Mouse (Mus musculus) frontal cortex, adult (tissue): ENCODE measurements around the gene Crispld2.

Experiments
- ATAC-seq: cut with Nextera tagmentation; 2 replicates; pipeline ENCODE4 v1.9.2; 2017; ENCODE audit warnings: mild to moderate bottlenecking, moderate library complexity, mixed read lengths; ENCODE audit not compliant: low TSS enrichment

Crispld2 gene

DNA sequence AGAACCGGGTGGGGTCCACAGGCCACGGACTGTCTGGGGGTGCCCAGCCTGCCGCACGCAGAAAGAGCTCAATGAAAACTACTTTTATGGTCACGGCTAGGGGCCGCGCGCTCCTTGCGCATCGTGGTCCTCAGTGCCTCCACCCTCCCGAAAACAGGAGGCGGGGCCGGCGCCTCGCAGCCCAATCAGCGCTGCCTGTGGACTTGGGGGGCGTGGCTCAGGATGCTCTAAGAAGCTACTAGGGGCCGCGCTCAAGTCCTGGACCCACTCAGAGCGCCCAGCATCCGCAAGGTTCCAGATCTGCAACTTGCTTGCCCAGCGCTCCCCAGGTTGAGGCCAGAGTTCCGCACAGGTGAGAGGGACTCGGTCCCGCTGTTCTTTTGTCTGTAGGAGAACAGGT, at the start of gene Crispld2:
Crispld2 (plus strand) TSS at position 190 of the 400 bp plus-strand sequence.
- peak; percentile 85 for ATAC-seq

DNA sequence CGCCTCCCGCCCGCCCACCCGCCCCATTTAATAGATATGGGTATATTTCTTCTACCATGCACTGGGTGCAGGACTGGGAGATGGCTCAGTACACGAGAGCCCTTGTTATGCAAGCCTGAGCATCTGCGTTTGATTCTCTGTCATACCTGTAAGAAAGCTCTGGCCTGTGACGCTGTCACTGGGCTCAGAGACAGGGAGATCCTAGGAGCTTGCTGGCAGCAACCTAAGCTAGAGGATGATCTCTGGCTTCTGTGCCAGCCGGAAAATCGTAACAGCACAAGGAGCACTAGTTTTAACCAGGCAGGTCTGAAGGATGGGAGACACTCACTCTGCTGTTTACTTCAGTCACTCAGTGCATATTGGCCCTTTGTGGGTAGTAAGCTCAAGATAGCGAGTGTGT, 48.6 kb upstream of the Crispld2 start:
- ATAC-seq = no peak

DNA sequence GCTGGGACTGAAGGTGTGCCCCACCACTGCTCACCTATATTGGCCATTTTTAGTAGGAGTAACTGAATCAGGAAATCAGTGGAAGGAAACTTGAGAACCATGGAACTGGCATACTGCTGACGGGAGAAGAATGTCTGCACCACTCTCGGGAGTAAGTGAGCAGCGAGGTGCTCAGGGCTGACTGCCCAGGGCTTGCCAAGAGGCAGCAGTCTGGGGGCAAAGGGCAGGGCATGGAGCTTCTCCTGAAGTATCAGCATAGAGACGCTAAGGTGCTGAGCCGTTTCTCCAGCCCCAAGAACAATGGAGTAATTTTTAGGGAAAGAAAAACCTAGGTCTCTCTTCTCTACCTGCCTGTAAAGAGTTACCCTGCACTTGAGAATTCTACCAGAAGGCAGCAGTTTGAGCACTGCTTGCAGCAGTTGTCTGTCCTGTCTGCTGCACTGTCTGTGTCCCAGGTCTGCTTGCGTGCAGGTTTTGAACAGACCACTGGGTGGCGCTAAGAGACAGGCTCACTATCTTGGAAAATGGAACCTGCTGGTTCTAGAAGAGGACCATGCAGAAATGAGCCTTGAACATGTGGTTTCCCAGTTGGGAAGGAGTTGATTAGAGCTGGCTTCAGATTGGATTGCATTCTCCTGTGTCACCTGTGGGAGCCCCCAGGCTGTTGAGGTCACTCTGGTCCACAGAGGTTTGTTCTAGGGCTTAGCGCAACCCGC, 48.0 kb upstream of the Crispld2 start:
- ATAC-seq = peak; percentile 42; the same call in 1 of the 2 replicates

DNA sequence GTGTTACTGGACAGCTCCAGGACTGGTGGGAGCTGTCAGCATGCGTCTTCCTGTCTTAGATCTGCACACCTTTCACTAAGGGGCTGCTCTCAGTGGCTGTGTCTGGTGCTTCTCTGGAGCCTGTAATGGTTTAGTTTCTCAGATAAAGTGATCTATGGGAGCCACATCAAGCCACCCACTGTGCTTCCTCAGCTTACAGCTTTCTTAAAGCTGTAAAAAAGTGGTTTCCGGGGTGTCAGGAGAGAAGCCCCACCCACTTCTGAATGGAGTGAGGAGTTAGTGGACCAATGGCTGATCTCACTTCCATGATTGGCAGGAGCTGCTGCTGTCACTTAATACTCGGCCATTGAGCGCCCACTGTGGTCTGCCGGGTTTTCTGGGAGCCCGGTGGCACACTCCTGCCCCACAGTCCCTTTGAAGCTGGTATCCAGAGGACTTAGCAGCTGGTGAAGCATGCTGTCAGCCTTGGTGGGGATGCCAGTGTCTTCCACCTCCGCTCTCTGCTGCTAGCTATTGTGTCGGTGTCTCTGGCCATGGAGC, 45.8 kb upstream of the Crispld2 start:
- ATAC-seq = peak; percentile 39

DNA sequence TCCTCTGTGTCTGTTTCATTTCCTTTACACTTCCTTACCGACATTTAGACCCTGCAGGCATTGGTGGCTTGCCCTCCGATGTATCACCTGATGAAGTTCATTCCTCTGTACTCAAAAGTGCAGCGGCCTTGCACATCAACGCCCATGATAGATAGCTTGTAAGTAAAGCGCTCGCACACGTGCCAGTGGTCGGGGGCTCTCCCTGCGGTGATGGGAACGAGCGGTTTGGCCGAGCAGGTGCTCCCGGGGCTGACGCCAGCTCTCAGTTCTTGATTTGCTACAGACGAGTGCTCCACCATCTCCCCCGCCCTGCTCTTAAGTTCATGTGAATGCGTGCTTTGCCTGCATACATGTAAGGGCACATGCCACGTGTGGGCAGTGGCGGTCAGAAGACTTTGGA, 44.6 kb upstream of the Crispld2 start:
- no peak for ATAC-seq

DNA sequence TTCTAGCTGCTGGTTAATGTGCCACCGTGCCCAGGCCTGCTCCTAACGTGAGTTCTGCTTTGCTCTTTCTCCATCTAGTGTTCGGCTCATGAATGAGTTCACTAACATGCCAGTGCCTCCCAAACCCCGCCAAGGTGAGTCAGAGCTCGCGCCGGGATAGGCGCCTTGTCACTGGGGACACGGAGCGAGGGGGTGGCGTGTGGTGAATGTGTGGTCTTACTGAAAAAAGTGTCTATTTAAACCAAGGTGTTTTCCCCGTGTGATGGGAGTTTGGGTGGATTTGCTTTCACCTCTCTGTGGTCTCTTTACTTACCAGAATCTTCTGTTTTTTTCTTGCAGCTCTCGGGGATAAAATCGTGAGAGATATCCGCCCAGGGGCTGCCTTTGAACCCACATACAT, 43.9 kb upstream of the Crispld2 start:
- peak; percentile 14; the same call in 1 of the 2 replicates for ATAC-seq

DNA sequence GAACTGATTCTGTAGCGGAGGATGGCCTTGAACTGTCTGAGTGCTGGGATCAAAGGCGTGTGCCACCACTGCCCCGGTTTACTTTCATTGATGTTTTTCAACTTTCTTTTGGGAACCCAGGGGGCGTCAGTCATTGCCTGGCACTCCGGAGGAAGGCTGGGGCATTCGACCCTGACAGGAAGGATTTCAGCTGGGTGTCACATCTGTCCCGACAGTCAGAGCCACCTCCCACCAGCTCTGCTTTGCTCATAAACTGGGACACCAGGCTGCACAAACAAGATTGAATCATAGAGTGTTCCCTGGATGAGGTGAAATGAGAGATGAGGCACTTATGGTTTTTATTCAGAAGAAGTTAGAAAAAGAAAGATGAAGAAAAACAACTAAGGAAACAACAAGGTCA, 40.0 kb upstream of the Crispld2 start:
- no peak for ATAC-seq

DNA sequence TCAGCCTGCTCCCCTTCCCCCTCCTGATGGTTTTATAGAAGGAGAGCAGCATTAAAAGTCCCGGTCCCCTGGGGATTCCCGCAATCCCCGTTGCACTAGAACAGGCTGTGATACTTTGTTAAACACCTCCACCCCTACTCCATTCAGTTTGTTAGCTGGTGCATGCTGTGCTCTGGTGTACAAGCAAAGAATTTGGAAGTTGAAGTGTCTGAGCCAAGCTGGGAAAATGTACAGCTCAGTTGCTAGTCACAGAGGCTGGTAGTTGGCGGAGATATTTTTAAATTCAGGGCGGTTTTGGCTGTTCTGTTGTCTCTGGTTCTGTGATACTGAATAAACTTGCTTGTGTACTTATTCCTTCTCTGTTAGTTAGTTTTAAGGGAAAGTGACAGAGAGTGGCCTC, 39.5 kb upstream of the Crispld2 start:
- ATAC-seq = peak; percentile 90

DNA sequence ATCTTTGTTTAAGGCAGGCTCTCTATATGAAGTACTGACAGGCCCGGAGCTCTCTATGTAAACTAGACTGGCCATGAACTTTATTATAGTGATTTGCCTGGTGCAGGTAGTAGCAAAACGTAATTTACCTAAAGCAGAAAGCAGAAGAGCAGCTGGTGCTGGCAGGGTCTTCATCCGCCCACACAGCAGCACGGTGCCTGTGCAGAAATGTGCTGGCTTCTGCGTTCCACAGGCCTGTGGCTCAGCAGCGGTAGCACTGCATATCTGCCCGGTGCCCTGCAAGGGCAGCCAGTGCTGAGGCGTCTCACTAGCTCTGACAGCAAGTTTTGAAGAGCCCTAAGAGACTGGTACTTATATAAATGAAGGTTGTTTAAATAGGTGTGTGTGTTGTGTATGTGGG, 36.9 kb upstream of the Crispld2 start:
- no peak for ATAC-seq

DNA sequence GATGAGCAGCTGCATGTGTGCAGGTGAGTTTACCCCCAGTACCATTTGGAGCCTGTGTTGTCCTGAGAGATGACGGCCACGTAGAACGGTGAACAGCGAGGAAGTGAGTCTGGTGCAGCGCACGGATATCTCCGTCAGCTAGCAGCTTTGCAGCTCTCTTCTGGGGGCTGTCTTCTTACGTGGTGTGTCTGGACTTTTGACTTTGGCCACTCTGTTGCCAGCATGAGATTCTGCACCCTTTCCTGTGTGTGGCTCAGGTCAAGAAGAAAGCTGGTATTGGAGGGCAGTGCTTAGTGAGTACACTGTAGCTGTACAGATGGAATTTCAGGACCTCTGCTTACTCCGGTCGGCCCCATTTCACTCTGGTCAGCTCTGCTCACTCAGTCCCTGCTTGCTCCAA, 34.2 kb upstream of the Crispld2 start:
- no peak for ATAC-seq

DNA sequence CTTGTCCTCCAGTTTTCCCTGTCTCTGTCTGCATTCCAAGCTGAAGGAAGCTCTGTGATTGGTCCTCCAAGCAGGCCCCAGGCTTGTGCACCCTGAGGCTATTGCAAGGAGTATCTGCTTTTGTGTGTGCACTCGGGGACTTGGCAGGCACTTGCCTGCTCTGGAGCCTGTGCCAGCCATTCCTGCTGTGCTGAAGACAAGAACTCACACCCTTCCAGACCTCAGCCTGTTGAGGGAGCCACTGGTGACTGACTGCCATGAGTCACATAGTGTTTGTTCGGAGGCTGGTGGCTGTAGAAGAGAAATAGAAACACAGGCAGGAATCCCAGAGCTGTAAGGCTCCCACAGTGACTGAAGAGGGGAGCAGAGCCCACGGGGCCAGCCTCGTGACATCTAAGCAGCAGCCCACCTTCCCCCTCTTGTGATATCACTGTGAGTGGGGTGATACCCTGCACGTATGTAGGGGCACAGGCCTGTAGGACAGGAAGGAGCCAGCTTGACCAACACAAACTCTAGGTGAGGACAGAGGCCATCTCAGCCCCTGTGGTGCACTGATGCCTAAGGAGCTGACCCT, 31.6 kb upstream of the Crispld2 start:
- peak; percentile 94 for ATAC-seq

DNA sequence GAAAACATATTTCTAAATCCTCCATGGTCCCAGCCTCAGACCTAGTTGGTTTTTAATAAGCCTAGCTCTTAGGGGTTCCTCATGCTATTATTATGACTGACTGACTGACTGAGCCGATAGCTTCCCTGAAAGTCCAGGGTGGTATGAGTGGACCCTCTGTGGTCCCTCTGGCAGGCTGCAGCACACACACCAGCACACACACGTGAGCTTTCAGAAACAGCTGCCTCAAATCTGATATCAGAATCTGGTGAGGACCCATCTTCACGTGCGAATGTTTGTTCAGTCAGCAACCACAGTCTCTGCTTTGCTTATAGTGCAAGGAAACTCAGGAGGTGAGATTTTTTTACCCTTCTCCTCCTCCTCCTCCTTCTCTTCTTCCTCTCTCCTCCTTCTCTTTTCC, 27.4 kb upstream of the Crispld2 start:
- no peak for ATAC-seq

DNA sequence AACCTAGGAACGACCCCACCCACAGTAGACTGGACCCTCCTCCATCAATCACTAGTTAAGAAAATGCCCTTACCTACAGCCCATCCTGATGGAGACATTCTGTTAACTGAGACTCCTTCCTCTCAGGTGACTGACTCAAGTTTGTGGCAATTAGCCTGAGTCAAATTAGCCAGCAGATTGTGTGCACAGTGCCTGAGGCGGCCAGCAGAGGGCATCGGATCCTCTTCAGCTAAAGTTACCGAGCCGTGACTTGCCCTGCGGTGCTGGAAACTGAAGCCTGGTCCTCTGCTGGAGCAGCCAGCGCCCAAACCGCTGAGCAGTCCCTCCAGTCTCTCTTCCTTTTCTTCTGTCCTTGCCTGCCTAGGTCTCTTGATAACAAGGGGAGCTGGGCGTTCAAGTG, 24.8 kb upstream of the Crispld2 start:
- no peak for ATAC-seq

DNA sequence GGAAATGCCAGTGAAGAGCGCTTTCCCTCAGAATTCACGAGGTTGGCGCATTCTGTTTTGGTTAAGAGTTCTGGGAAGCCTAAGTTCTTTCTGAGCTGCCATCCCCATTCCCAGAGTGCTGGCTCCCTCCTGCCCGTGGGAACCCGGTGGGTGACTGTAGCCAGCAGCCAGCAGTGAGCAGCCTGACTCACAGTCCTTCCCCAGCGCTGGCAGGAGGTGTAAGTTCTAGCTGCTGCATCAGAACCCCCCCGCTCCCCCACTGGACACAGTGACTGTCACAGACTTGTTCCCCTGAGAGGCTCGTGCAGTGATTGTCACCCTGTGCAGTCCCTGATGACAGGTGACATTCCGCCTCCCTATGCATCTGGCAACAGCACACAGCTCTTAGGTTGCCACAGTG, 22.1 kb upstream of the Crispld2 start:
- peak; percentile 92; the same call in 1 of the 2 replicates for ATAC-seq

DNA sequence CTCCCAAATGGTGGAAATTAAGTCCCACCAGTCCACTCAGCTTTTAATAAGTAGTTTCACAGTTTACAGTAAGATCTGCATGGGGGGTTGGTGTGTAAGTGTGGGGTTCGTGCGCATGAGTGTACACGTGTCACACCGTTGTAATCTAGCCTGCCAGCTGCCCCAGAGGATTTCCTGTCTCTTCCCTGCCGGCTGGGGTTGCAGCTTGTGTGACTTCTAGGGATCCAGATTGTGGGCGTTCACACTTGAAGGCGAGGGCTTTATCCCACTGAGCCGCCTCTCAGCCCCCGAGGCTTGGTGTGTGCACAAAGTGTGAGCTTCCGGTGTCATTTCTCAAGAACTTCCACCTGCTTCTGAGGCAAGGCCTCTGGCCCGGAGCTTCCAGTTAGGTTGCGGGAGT, 19.7 kb upstream of the Crispld2 start:
- ATAC-seq = no peak

DNA sequence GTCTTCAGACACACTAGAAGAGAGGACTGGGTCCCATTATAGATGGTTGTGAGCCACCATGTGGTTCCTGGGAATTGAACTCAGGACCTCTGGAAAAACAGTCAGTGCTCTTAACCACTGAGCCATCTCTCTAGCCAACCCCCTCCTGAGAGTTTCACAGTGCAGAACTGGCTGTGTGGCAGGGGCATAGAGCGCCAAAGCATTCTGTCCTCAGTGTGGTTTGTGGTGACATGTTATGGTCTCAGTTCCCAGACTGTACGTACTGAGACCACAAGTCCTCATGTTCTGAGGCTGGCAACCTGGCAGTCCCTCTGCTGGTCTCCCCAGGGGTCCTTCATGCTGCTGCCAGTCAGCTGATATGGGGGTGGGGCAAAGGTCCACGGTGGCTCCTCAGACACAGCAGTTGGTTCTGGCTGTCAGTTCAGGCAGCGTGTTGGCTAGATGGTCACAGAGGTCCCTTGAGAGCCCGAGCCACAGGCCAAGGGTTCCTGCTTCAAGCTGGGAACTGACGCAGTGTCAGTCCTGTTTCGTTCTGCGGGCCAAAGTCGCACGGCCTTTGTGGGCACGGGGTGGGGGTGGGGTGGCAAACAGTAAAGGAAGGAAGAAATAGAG, 13.4 kb upstream of the Crispld2 start:
- ATAC-seq = no peak

DNA sequence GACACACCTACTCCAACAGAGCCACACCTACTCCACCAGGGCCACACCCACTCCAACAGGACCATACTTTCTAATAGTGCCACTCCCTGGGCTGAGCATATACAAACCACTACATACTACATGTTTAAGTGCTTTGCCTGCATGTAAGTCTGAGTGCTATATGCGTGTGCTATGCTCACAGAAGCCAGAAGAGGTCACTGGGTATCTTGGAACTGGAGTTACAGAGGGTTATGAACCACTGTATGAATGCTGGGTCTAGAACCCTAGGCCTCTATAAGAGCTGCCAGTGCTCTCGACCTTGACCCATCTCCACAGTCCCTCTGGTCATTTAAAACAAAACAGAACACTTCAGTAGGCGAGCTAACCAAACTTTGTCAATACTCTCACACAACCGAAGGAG, 11.0 kb upstream of the Crispld2 start:
- no peak for ATAC-seq

DNA sequence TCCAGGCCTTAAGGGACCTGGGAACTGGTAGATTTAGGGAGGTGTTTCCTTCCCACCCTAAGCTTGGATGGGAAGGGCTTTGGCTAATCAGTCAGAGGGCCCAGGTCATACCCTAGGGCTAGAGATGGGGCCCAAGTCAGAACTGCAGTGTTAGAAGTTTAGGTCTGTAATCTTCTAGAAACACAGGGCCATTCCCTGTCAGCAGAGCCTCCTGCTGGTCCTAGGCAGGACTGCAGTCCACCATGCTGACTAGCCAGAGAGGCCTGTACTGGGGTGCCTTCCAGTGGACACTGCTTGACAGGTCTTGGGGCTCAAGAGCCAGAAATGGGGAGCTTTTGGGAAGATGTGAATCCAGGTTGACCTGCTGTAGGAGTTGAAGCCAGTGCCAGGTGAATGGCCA, 8.2 kb upstream of the Crispld2 start:
- ATAC-seq = no peak

DNA sequence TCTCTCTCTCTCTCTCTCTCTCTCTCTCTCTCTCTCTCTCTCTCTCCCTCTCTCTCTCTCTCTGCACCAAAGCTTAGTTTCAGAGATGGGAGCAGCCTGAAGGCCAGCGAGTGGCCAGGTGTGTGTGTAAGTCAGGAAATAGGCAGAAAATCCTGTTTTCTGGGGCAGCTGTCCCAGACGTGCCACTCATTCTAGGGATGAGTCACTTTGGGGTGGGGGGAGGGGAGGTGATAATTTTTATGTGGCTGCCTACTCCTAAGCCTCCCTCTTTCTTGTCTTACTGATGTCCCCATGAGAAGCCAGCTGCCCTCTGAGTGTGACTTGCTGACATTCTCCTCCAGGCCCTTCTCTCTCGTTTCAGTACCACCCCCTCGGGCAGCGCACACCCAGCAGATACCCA, 6.1 kb upstream of the Crispld2 start:
- ATAC-seq = peak; percentile 20; the same call in 1 of the 2 replicates

DNA sequence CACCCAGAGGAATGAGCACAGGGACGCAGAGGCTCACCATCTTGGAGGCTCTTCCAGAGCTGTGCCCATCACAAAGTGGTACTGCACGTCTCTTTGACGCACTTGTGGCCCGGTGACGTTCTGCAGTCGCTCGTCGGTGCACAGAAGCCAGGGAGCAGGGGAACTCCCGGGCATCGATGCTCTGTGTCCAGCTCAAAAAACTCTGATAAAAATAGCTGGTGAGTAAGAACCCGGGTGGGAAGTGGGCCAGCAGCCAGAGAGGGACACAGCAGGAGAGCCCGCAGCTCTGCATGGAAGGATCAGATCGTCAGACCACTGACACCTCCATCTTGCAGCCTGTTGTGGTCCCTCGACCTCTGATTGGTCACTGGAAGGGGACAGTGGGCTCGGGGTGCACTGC, 4.2 kb upstream of the Crispld2 start:
- no peak for ATAC-seq

DNA sequence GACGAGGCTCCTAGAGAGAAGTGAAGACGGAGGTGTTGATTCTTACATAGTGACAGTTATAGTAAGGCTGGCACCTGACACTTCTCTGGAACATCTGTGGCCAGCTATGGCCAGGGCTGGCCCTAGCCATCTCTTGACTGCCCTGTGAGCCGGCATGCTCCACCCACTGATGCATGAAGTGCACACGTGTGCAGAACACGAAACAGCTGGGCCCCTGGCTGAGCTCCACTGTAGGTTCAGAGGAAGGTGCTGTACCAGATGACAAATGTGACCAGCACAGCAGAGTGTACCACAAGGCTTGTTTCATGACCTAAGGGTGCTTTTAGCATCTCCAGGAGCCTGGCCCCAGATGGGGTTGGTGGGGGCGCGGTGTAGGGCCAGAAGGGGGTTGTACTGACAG, 1.9 kb downstream of the Crispld2 start:
- ATAC-seq = no peak

DNA sequence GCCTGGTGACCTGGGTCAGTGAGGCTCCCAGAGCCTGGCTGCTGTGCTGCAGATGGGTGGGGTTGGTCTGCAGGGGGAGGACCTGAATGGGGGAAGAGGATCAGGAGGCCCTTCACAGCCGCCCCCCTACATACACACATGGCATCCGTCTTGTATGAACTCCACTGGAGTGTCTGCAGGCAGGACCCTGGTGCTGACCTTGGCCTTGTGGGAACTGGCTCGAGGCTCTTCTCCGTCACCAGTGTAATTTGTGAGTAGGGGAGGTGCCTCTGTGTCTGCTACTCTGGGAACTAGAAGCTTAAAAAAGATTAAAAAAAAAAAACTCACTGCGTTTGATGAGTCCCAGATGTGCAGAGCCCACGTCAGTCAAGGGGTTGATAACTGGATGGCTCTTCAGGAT, 2.3 kb downstream of the Crispld2 start:
- no peak for ATAC-seq

DNA sequence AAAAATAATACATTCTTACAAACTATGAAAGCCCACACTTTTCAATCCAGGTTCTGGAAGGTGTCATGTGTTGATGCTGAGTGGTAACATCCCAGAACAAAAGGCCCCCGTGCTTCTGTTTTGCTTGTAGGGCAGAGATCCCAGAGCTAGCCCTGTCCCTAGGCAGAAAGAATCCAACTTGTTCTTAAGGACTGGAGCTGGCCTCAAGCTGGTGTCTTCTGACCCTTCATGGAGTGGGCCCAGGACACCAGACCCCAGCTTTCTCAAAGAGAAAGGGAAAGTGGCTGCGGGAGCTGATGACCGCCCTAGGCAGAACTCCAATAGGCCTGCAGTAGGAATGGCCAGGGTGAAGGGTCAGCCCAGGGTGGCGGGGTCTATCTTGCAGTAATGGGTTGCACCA, 5.0 kb downstream of the Crispld2 start:
- ATAC-seq = no peak
